In genomic region chr14:25470224-25470805, GRCm38 (mm10) we compare ENCODE assay signal across 9 mouse cellular contexts. TPM values are rescaled to one million over a fixed set of nuclear protein-coding genes. Genes with fewer than 3 reads are reported as not detected.
DNase-seq lines count a peak whose midpoint lies in the region; ATAC-seq lines count a peak whose summit lies in the region.
"Had no signal": no experiment of that assay in that cellular context is flagged by ENCODE, and none has a peak within 500 bp of the region (broad histone marks: within the 10 kb centered on the region; RNA-seq: fewer than 3 reads in every experiment).

No protein-coding gene starts in this region.

- H3K4me1 ChIP-seq in intestine, embryonic 16.5 days (ENCODE audit: control insufficient read depth, insufficient read depth, low read length), result peaks cover 88% of the 10 kb centered on the region
- H3K4me1 ChIP-seq in intestine, embryonic 15.5 days (replicated peaks), result peaks cover 95% of the 10 kb centered on the region
- H3K4me1 ChIP-seq in limb, embryonic 12.5 days (replicated peaks), result peaks cover 100% of the 10 kb centered on the region

- H3K36me3 ChIP-seq in intestine, embryonic 16.5 days (ENCODE audit: control insufficient read depth, insufficient read depth, low read length), result no peaks in the 10 kb centered on the region
- no peaks in the 10 kb centered on the region for H3K36me3 ChIP-seq in intestine, embryonic 15.5 days
- peaks cover 13% of the 10 kb centered on the region for H3K36me3 ChIP-seq in limb, embryonic 12.5 days
- H3K36me3 ChIP-seq: liver, embryonic 13.5 days had no signal

- H3K4me3 ChIP-seq in intestine, embryonic 16.5 days (ENCODE audit: low read length), result no peak overlapping the region
- no peak overlapping the region for H3K4me3 ChIP-seq in intestine, embryonic 15.5 days (replicated peaks)
- H3K4me3 ChIP-seq in limb, embryonic 12.5 days (replicated peaks), result no peak overlapping the region
- H3K4me3 ChIP-seq: liver, embryonic 13.5 days had no signal

- H3K27ac ChIP-seq in intestine, embryonic 16.5 days (ENCODE audit: low read length), result peak overlapping the region; percentile 27
- H3K27ac ChIP-seq in intestine, embryonic 15.5 days, result no peak overlapping the region
- H3K27ac ChIP-seq in limb, embryonic 12.5 days, result peak overlapping the region; percentile 8; the same call in 1 of the 2 replicates
- H3K27ac ChIP-seq: liver, embryonic 13.5 days had no signal

- no peak overlapping the region; the same call in 1 of the 2 replicates for H3K9ac ChIP-seq in intestine, embryonic 16.5 days (ENCODE audit: low read depth, low read length)
- no peak overlapping the region for H3K9ac ChIP-seq in intestine, embryonic 15.5 days
- no peak overlapping the region for H3K9ac ChIP-seq in limb, embryonic 12.5 days (replicated peaks)
- H3K9ac ChIP-seq: liver, embryonic 13.5 days had no signal

- DNase-seq in cerebellum, adult 11 months, result peak; percentile 30
- no peak for DNase-seq in cerebellum, adult 8-10 months
- peak; percentile 50 for DNase-seq in brain, adult 2 months (ENCODE audit: low read depth, low spot score)
- DNase-seq in left cerebral cortex, postnatal 36 days (ENCODE audit: low spot score in 2 of 2), result no peak
- no peak for DNase-seq in thymus, postnatal 36 days
- DNase-seq: liver, embryonic 13.5 days had no signal

- H3K27me3 ChIP-seq in intestine, embryonic 16.5 days (replicated peaks; ENCODE audit: control insufficient read depth, insufficient read depth, low read length), result no peaks in the 10 kb centered on the region
- no peaks in the 10 kb centered on the region for H3K27me3 ChIP-seq in intestine, embryonic 15.5 days (replicated peaks)
- H3K27me3 ChIP-seq in limb, embryonic 12.5 days, result no peaks in the 10 kb centered on the region
- H3K27me3 ChIP-seq: liver, embryonic 13.5 days had no signal

- H3K9me3 ChIP-seq in intestine, embryonic 16.5 days (ENCODE audit: control insufficient read depth, low read length), result no peaks in the 10 kb centered on the region
- no peaks in the 10 kb centered on the region for H3K9me3 ChIP-seq in intestine, embryonic 15.5 days
- H3K9me3 ChIP-seq in limb, embryonic 12.5 days, result no peaks in the 10 kb centered on the region
- H3K9me3 ChIP-seq: liver, embryonic 13.5 days had no signal

- H3K4me2 ChIP-seq in intestine, embryonic 16.5 days (ENCODE audit: low read depth, low read length), result no peak overlapping the region
- no peak overlapping the region for H3K4me2 ChIP-seq in intestine, embryonic 15.5 days (replicated peaks)
- no peak overlapping the region for H3K4me2 ChIP-seq in limb, embryonic 12.5 days
- H3K4me2 ChIP-seq: liver, embryonic 13.5 days had no signal

- 71% methylated on average over 7 of the region's 7 CpGs for WGBS in intestine, embryonic 16.5 days
- 69% methylated on average over 7 of the region's 7 CpGs for WGBS in intestine, embryonic 15.5 days
- WGBS in limb, embryonic 12.5 days, result 64% methylated on average over 7 of the region's 7 CpGs

- ATAC-seq in intestine, embryonic 16.5 days, result no peak
- ATAC-seq in intestine, embryonic 15.5 days, result no peak
- no peak for ATAC-seq in limb, embryonic 12.5 days (ENCODE audit: insufficient number of reproducible peaks, insufficient read depth, low FRiP score, low TSS enrichment, low read depth)

- intact Hi-C loops in left cerebral cortex, postnatal 36 days (cut with DNase I), result no loop called here

RNA-seq across cellular contexts. Expression of gene Zmiz1, which starts 11.3 kb away (rescaled TPM):
- polyA plus RNA-seq in intestine, embryonic 16.5 days (2015; fragmentation: Nextera tagmentation; extraction: Ambion mirVana), result 21.2 and 22.3 TPM in 2 replicates
- polyA plus RNA-seq in intestine, embryonic 15.5 days (2015; fragmentation: Nextera tagmentation; extraction: Ambion mirVana), result 26.3 and 28.0 TPM in 2 replicates
- polyA plus RNA-seq in limb, embryonic 12.5 days (2016; fragmentation: Nextera tagmentation; extraction: Ambion mirVana), result 53.4 and 57.1 TPM in 2 replicates
- total RNA-seq in left cerebral cortex, postnatal 36 days (2021), result 100 to 1,000 TPM in 1 of 2 experiments, 10 to 100 TPM in 1; 83.9 to 111 TPM

Comparison
In these comparisons a context has a peak if more than half of its experiments do, and no peak if none do; other contexts are left out.
1. DNase-seq: peak in cerebellum, adult 11 months (single experiment) and brain, adult 2 months (single experiment); none in cerebellum, adult 8-10 months (single experiment), left cerebral cortex, postnatal 36 days (0 of 2) and thymus, postnatal 36 days (0 of 2).